Mouse (Mus musculus): ENCODE results near the gene Tpsab1.

GRCm38 (mm10) chr17:25298094-25298493 lies 47.3 kb downstream of the Tpsab1 start, which contains the start of gene Prss34:
- TF ChIP-seq EP300 (IDR thresholded peaks at IDR 0.05; ENCODE audit: low read depth), result no peak
- TF ChIP-seq CTCF (IDR thresholded peaks at IDR 0.05; ENCODE audit: low read depth), result no peak

Data from liver, embryonic 14.5 days (tissue).